Mouse (Mus musculus): ENCODE measurements around the gene Pofut1. TPM values are rescaled to one million over a fixed set of nuclear protein-coding genes. Genes with fewer than 3 reads are reported as not detected.

Pofut1 gene
- 2.8 and 3.1 TPM in 2 replicates for polyA plus RNA-seq (2015; fragmentation: Nextera tagmentation; extraction: Ambion mirVana)

DNA sequence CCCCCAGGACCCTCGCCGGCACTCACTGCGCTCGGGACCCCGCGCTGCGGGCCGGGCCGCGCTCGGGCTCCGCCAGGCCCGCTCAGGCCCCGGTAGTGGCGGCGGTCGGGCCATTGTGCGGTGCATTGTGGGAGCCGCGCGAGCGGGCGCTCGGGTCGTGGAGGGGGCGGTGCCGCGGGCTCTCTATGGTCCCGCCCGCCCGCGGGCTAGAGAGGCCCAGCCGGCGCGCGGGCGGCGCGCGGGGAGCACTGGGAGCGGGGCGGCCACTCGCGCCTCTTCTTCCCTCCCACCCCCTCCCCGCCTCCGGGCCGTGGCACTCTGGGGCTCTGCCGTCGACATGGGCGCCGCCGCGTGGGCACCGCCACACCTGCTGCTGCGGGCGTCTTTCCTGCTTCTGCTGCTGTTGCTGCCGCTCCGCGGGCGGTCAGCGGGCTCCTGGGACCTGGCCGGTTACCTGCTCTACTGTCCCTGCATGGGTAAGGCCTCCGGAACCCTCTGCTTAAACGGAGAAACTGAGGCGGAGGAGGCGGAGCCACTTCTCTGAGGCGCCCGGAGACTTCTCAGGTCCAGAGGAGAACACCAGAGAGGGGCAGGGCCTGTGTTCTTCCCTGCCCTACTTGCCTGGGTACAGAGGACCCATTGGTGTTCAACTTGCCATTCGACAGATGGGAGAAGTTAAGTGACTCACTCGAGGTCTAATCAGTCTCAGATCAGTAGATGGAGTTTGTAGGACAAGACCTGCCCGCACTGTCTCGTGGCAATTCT, at the start of gene Pofut1, which contains the start of gene Plagl2:
Gene Pofut1, plus strand, starts transcription at position 284 of the 765 bp plus-strand sequence.
Gene Plagl2, minus strand, starts transcription at position 177 of the 765 bp plus-strand sequence.
- Histone ChIP-seq H3K4me3 (ENCODE audit: low read depth, low read length) (peak within 1 kb of the TSS; percentile 98), H3K36me3 (ENCODE audit: insufficient read depth, low read length) (no peaks in the 10 kb centered on the region; the same call in 1 of the 2 replicates), H3K4me2 (replicated peaks; ENCODE audit: low read depth, low read length) (peak within 1 kb of the TSS; percentile 94), H3K27me3 (replicated peaks; ENCODE audit: insufficient read depth, low read length) (no peaks in the 10 kb centered on the region), H3K27ac (ENCODE audit: low read length) (peak within 1 kb of the TSS; percentile 92), H3K9me3 (ENCODE audit: low read length) (no peaks in the 10 kb centered on the region), H3K9ac (replicated peaks; ENCODE audit: low read depth) (peak within 1 kb of the TSS; percentile 95), H3K4me1 (ENCODE audit: insufficient read depth, low read depth, low read length) (peaks cover 7% of the 10 kb centered on the region; the same call in 1 of the 2 replicates)
- TF ChIP-seq CTCF (IDR thresholded peaks at IDR 0.05), result peak; percentile 58
- TF ChIP-seq EP300 (IDR thresholded peaks at IDR 0.05), result no peak
- ATAC-seq, result peak; percentile 96
- WGBS, result 0% methylated on average over 26 of the region's 72 CpGs
- DNase-seq (ENCODE audit: low spot score), result peak; percentile 95

GRCm38 (mm10) chr2:153194255-153194654, 47.1 kb upstream of the Pofut1 start:
- DNase-seq (ENCODE audit: low spot score), result no peak
- TF ChIP-seq CTCF (IDR thresholded peaks at IDR 0.05) (no peak), EP300 (IDR thresholded peaks at IDR 0.05) (no peak)

DNA sequence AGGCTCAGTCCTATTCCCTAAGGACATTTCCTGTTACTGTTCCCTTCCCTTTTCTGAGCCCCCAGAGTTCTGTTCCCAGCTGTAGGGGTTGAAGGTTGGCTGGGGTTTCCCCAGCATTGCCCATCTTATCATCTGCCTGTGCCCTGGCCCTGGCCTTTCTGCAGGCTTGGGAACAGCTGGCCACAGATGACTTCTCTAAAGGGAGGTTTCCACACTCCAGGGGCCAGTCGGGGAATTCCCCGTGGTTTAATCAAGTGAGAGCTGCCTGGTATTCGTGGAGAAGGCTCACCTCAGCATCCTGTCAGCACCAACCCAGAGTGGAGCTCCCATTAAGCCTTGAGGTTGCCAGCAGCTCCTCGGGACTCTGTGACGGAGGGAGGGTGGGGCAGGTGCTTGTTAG, 42.8 kb upstream of the Pofut1 start:
- no peak for TF ChIP-seq EP300 (IDR thresholded peaks at IDR 0.05)
- TF ChIP-seq CTCF (IDR thresholded peaks at IDR 0.05), result no peak
- no peak overlapping the region for H3K27ac ChIP-seq (ENCODE audit: low read length)
- H3K9me3 ChIP-seq (ENCODE audit: low read length), result no peaks in the 10 kb centered on the region
- no peaks in the 10 kb centered on the region for H3K4me1 ChIP-seq (ENCODE audit: insufficient read depth, low read depth, low read length)
- peaks cover 36% of the 10 kb centered on the region for H3K36me3 ChIP-seq (ENCODE audit: insufficient read depth, low read length)
- H3K27me3 ChIP-seq (replicated peaks; ENCODE audit: insufficient read depth, low read length), result no peaks in the 10 kb centered on the region
- WGBS, result 52% methylated on average over 5 of the region's 5 CpGs
- DNase-seq (ENCODE audit: low spot score), result no peak
- no peak overlapping the region for H3K4me3 ChIP-seq (ENCODE audit: low read depth, low read length)
- H3K9ac ChIP-seq (replicated peaks; ENCODE audit: low read depth), result no peak overlapping the region
- no peak overlapping the region for H3K4me2 ChIP-seq (replicated peaks; ENCODE audit: low read depth, low read length)
- peak; percentile 28 for ATAC-seq

More at GRCm38 (mm10) chr2:153194255-153194654, 47.1 kb upstream of the Pofut1 start:
- Histone ChIP-seq H3K27ac (ENCODE audit: low read length) (no peak overlapping the region), H3K27me3 (replicated peaks; ENCODE audit: insufficient read depth, low read length) (no peaks in the 10 kb centered on the region), H3K36me3 (ENCODE audit: insufficient read depth, low read length) (peaks cover 38% of the 10 kb centered on the region), H3K4me1 (ENCODE audit: insufficient read depth, low read depth, low read length) (no peaks in the 10 kb centered on the region), H3K4me3 (ENCODE audit: low read depth, low read length) (no peak overlapping the region), H3K9ac (replicated peaks; ENCODE audit: low read depth) (no peak overlapping the region), H3K9me3 (ENCODE audit: low read length) (no peaks in the 10 kb centered on the region), H3K4me2 (replicated peaks; ENCODE audit: low read depth, low read length) (no peak overlapping the region)
- 97% methylated on average over 3 of the region's 3 CpGs for WGBS
- no peak for ATAC-seq

DNA sequence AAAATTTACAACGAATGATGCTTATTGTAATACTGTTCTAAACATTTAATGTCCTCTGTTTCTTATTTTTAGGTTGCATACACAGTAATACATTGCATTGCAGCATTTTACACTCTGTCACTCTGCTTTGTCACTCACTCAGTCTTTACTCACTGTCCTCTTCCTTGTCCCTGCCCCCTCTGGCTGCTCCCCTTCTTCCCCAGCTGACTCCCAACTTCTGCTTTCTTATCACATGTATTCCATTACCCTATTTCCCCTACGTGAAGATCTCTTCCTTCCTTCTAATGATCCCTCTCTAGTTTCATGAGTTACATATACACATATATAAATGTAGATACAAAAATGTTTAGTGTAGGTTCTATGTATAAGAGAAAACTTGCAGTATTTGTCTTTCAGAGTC, 42.2 kb upstream of the Pofut1 start:
- DNase-seq (ENCODE audit: low spot score) (no peak), ATAC-seq (no peak)
- H3K4me2 ChIP-seq (replicated peaks; ENCODE audit: low read depth, low read length), result no peak overlapping the region
- no peaks in the 10 kb centered on the region for H3K27me3 ChIP-seq (replicated peaks; ENCODE audit: insufficient read depth, low read length)
- H3K4me3 ChIP-seq (ENCODE audit: low read depth, low read length), result no peak overlapping the region
- no peaks in the 10 kb centered on the region for H3K4me1 ChIP-seq (ENCODE audit: insufficient read depth, low read depth, low read length)
- no peak overlapping the region for H3K9ac ChIP-seq (replicated peaks; ENCODE audit: low read depth)
- no peak overlapping the region for H3K27ac ChIP-seq (ENCODE audit: low read length)
- TF ChIP-seq CTCF (IDR thresholded peaks at IDR 0.05), result no peak
- no peak for TF ChIP-seq EP300 (IDR thresholded peaks at IDR 0.05)
- WGBS, result 76% methylated on average over 2 of the region's 2 CpGs
- peaks cover 42% of the 10 kb centered on the region for H3K36me3 ChIP-seq (ENCODE audit: insufficient read depth, low read length)
- no peaks in the 10 kb centered on the region for H3K9me3 ChIP-seq (ENCODE audit: low read length)

GRCm38 (mm10) chr2:153202766-153203165, 38.6 kb upstream of the Pofut1 start:
- Histone ChIP-seq H3K27ac (ENCODE audit: low read length) (no peak overlapping the region), H3K4me2 (replicated peaks; ENCODE audit: low read depth, low read length) (no peak overlapping the region), H3K9me3 (ENCODE audit: low read length) (no peaks in the 10 kb centered on the region), H3K27me3 (replicated peaks; ENCODE audit: insufficient read depth, low read length) (no peaks in the 10 kb centered on the region), H3K9ac (replicated peaks; ENCODE audit: low read depth) (no peak overlapping the region), H3K36me3 (ENCODE audit: insufficient read depth, low read length) (peaks cover 37% of the 10 kb centered on the region), H3K4me1 (ENCODE audit: insufficient read depth, low read depth, low read length) (no peaks in the 10 kb centered on the region), H3K4me3 (ENCODE audit: low read depth, low read length) (no peak overlapping the region)
- DNase-seq (ENCODE audit: low spot score) (no peak), ATAC-seq (no peak)
- TF ChIP-seq EP300 (IDR thresholded peaks at IDR 0.05) (no peak), CTCF (IDR thresholded peaks at IDR 0.05) (no peak)
- 77% methylated on average over 1 of the region's 1 CpGs for WGBS

GRCm38 (mm10) chr2:153208149-153208548, 33.2 kb upstream of the Pofut1 start:
- peaks cover 34% of the 10 kb centered on the region for H3K36me3 ChIP-seq (ENCODE audit: insufficient read depth, low read length)
- 96% methylated on average over 2 of the region's 2 CpGs for WGBS
- no peak for ATAC-seq

More at GRCm38 (mm10) chr2:153208149-153208548, 33.2 kb upstream of the Pofut1 start:
- no peak overlapping the region for H3K4me3 ChIP-seq (ENCODE audit: low read depth, low read length)
- no peaks in the 10 kb centered on the region for H3K27me3 ChIP-seq (replicated peaks; ENCODE audit: insufficient read depth, low read length)
- no peaks in the 10 kb centered on the region for H3K4me1 ChIP-seq (ENCODE audit: insufficient read depth, low read depth, low read length)
- no peak for TF ChIP-seq CTCF (IDR thresholded peaks at IDR 0.05)
- TF ChIP-seq EP300 (IDR thresholded peaks at IDR 0.05), result no peak
- H3K4me2 ChIP-seq (replicated peaks; ENCODE audit: low read depth, low read length), result no peak overlapping the region
- no peaks in the 10 kb centered on the region for H3K9me3 ChIP-seq (ENCODE audit: low read length)
- no peak for DNase-seq (ENCODE audit: low spot score)
- no peak overlapping the region for H3K27ac ChIP-seq (ENCODE audit: low read length)
- no peak overlapping the region for H3K9ac ChIP-seq (replicated peaks; ENCODE audit: low read depth)

Measured in lung, postnatal 0 days (tissue).